Mouse (Mus musculus): ENCODE measurements at regions not wholly inside any gene's neighbourhood (a gene's known extent, or its start where the extent isn't known, plus 50 kb on each side); places are given as distances from the start of the nearest gene placed in this dataset.
"Not testable (repeated sequence)": the region's sequence is repeated elsewhere in the genome, so short reads cannot be mapped to it uniquely, and the experiment has no call there.

DNA sequence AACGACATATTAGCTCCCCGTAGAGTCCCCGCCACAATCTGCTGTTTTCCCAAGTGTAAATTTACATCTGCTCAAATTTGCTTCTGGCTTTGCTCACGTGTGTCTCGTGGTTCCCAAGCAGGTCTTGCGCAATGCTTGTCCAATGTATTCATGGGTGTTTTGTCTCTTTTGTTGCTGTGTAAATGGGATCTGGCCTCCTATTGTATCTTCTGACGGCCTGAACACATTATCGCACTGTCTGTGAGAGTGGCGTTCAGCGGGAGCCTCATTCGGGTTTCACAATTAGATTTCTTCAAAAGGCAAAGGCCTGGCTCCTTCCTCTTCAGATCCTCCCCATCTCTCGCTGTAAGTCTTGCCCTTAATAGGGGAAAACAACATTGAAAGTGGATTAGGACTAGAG, 274.5 kb downstream of the Fam19a5 start:
- TF ChIP-seq POLR2A (IDR thresholded peaks at IDR 0.05; ENCODE audit: borderline replicate concordance, extremely low read depth, low read depth, low read length) (no peak), CTCF (IDR thresholded peaks at IDR 0.05; ENCODE audit: insufficient read depth, low read length) (no peak)
- DNase-seq, result no peak
- Histone ChIP-seq H3K4me1 (ENCODE audit: control insufficient read depth, insufficient read depth, low read length) (no peaks in the 10 kb centered on the region), H3K4me3 (replicated peaks; ENCODE audit: extremely low read depth, low read depth, low read length) (no peak overlapping the region)
- 78% methylated on average over 12 of the region's 12 CpGs for WGBS

DNA sequence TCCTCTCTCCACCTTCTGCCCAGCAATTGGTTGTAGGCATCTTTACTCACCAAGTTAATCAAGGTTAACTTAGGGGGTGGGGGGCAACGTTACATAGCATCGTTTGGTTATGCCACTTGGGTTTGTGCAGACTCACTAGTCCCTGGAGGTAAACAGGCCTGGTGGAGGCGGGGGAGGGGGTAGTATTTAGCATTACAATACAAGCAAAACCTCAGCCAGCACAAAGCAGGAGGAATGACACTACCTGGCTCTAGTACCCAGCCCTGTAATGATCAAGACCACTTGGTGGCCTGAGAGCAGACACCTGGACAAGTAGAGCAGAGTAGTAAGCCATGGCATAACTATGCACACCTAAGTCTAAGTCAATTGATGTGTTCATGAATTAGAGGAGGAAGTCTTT, 298.0 kb downstream of the Fam19a5 start:
- 45% methylated on average over 3 of the region's 3 CpGs for WGBS
- H3K4me3 ChIP-seq (replicated peaks; ENCODE audit: extremely low read depth, low read depth, low read length), result no peak overlapping the region
- TF ChIP-seq POLR2A (IDR thresholded peaks at IDR 0.05; ENCODE audit: borderline replicate concordance, extremely low read depth, low read depth, low read length) (no peak), CTCF (IDR thresholded peaks at IDR 0.05; ENCODE audit: insufficient read depth, low read length) (no peak)
- H3K4me1 ChIP-seq (ENCODE audit: control insufficient read depth, insufficient read depth, low read length), result no peaks in the 10 kb centered on the region
- no peak for DNase-seq

DNA sequence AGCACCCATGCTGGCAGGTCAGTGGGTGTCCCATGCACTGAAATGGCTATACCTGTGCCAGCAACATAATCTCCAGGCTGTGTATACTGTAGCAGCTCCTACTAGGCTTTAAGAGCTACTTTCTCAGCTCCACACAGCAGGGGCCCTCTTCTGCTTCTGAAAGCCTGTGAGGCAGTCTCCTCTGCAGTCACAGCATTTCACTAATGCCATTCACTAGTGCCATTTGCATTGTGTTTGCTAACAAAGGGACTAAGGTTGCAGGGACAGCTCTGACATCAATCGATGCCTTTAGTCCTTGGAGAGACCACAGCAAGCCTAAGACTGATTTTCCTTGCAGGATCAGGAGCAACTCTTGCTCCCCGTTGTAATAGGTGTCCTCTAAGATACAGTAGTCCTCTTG, 315.0 kb downstream of the Fam19a5 start:
- 30% methylated on average over 2 of the region's 2 CpGs for WGBS
- no peak for DNase-seq
- H3K4me1 ChIP-seq (ENCODE audit: control insufficient read depth, insufficient read depth, low read length), result no peaks in the 10 kb centered on the region
- H3K4me3 ChIP-seq (replicated peaks; ENCODE audit: extremely low read depth, low read depth, low read length), result no peak overlapping the region
- TF ChIP-seq CTCF (IDR thresholded peaks at IDR 0.05; ENCODE audit: insufficient read depth, low read length) (no peak), POLR2A (IDR thresholded peaks at IDR 0.05; ENCODE audit: borderline replicate concordance, extremely low read depth, low read depth, low read length) (no peak)

DNA sequence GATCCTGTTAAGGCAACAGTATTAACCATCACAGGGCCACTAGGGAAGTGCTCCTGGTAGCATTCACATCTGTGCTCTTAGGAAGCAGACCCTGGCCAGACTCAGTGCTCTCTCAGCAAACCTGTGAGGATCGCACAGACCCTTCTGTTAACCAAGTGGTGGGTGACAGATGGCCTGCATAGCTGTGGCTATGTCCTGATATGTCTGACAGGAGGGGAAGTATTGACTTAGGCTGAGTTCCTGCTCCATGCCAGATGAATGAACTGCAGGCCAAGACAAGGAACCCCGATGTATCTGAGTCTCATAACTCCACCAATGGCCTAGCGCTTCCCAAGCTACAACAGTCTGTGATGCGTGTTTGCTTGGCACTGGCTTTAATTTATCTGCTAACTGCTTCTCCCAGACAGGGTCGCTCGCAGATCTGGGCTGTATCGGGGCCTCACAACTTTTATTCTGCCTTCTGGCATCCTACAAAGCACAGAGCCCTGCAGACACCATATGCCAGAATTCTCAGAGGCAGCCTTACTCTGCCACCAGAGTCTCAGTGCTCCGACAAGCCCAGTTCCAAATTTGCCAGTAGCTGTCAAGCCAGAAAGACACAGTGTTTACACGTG, 332.3 kb downstream of the Fam19a5 start:
- no peak for TF ChIP-seq CTCF (IDR thresholded peaks at IDR 0.05; ENCODE audit: insufficient read depth, low read length)
- TF ChIP-seq POLR2A (IDR thresholded peaks at IDR 0.05; ENCODE audit: borderline replicate concordance, extremely low read depth, low read depth, low read length), result no peak
- H3K4me3 ChIP-seq (replicated peaks; ENCODE audit: extremely low read depth, low read depth, low read length), result no peak overlapping the region
- WGBS, result 68% methylated on average over 9 of the region's 9 CpGs
- no peak for DNase-seq
- H3K4me1 ChIP-seq (ENCODE audit: control insufficient read depth, insufficient read depth, low read length), result no peaks in the 10 kb centered on the region

DNA sequence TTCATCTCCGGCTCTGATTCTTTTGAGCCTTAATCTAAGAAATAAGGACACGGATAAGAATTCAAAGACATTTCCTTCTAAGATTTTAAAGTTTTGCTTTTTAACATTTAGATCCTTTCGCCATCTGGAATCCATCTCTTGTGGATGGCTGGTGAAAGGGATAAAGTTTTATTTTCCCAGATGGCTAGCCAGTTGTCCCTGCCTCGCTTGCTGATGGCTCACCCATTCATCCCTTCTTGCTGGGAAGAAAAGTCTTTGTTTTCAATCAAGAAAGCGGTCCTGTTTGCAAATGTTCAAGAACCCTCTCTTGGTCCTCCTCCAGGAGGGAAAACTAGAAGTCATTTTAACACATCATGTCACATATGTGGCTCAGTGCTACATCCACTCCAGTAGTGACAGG, 346.8 kb downstream of the Fam19a5 start:
- TF ChIP-seq CTCF (IDR thresholded peaks at IDR 0.05; ENCODE audit: insufficient read depth, low read length) (no peak), POLR2A (IDR thresholded peaks at IDR 0.05; ENCODE audit: borderline replicate concordance, extremely low read depth, low read depth, low read length) (no peak)
- no peak for DNase-seq
- H3K4me3 ChIP-seq (replicated peaks; ENCODE audit: extremely low read depth, low read depth, low read length), result no peak overlapping the region
- no peaks in the 10 kb centered on the region for H3K4me1 ChIP-seq (ENCODE audit: control insufficient read depth, insufficient read depth, low read length)
- WGBS, result 84% methylated on average over 5 of the region's 5 CpGs

DNA sequence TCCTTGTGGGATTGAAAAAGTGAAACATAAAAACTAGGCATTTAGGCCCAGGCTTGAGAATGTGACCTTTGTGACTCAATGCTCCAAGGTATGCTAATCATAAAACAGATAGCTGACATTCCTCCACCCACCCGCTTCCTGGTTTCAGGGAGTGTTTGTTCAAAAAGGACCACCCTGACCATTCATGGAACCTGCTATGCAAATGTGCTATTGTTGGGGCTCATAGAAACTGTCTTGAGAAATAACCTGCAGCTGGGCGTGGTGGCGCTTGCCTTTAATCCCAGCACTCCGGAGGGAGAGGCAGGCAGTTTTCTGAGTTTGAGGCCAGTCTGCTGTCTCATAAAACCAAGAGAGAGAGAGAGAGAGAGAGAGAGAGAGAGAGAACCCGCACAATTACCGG, 350.8 kb downstream of the Fam19a5 start:
- H3K4me3 ChIP-seq (replicated peaks; ENCODE audit: extremely low read depth, low read depth, low read length); DNase-seq; H3K4me1 ChIP-seq (ENCODE audit: control insufficient read depth, insufficient read depth, low read length): not testable (repeated sequence)
- 82% methylated on average over 6 of the region's 6 CpGs for WGBS

DNA sequence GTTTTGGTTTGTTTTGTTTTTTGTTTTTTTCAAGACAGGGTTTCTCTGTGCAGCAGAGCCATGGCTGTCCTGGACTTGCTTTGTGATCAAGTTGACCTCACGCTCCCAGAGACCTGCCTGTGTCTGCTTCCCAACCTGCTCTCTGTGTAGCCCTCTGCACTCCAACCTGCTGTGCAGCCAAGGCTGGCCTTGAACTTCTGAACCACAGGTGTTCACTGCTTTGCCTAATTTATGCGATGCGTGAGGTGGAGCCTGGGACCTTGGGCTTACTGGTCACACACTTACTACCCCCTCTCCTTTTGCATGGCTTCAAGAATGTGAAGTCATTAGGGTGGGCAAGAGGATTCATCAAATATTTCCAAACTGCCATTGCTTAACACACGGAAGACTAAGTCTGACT, 354.6 kb downstream of the Fam19a5 start:
- no peak for TF ChIP-seq POLR2A (IDR thresholded peaks at IDR 0.05; ENCODE audit: borderline replicate concordance, extremely low read depth, low read depth, low read length)
- no peak for TF ChIP-seq CTCF (IDR thresholded peaks at IDR 0.05; ENCODE audit: insufficient read depth, low read length)
- no peaks in the 10 kb centered on the region for H3K4me1 ChIP-seq (ENCODE audit: control insufficient read depth, insufficient read depth, low read length)
- 74% methylated on average over 4 of the region's 4 CpGs for WGBS
- no peak for DNase-seq
- no peak overlapping the region for H3K4me3 ChIP-seq (replicated peaks; ENCODE audit: extremely low read depth, low read depth, low read length)

DNA sequence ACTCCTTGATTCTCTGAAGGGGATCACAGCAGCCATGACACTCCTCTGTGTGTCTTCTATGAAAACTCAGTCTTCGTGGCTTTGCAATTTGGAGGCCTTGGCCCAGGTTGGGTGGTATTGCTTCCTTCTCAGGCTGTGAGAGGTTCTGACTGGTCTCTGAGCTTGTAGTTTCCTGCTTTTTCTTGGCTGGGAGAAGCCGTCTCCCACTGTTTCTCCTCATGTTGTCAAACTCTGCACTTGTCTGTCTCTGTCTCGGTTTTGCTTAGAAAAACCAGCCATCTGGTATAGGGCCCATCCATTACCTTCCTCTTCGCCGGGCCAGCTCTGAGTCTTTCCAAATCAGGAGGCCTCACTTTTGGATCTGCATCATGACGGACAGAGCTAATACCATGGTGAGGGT, 360.3 kb downstream of the Fam19a5 start:
- 84% methylated on average over 6 of the region's 6 CpGs for WGBS
- no peak for DNase-seq
- Histone ChIP-seq H3K4me3 (replicated peaks; ENCODE audit: extremely low read depth, low read depth, low read length) (no peak overlapping the region), H3K4me1 (ENCODE audit: control insufficient read depth, insufficient read depth, low read length) (no peaks in the 10 kb centered on the region)
- TF ChIP-seq POLR2A (IDR thresholded peaks at IDR 0.05; ENCODE audit: borderline replicate concordance, extremely low read depth, low read depth, low read length) (no peak), CTCF (IDR thresholded peaks at IDR 0.05; ENCODE audit: insufficient read depth, low read length) (no peak)

DNA sequence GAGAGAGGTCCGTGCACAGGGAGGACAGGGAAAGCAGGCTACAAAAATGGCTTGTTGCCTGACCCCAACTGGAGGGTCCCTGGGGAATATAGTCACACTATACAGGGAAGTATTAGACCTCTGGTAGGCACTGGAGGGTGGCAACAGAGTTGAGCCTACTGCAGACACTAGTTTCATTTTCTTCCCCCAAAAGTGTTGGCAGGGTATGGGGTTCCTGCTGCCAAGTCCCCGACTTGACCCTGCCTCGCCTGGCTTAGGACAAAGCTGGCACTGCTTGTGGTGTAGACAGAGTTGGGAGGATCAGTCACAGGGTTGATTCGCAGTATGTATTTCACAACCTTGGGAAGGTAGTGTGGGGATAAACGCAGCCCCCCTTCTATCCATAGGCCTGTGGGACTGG, 362.2 kb downstream of the Fam19a5 start:
- H3K4me3 ChIP-seq (replicated peaks; ENCODE audit: extremely low read depth, low read depth, low read length), result no peak overlapping the region
- no peak for DNase-seq
- TF ChIP-seq POLR2A (IDR thresholded peaks at IDR 0.05; ENCODE audit: borderline replicate concordance, extremely low read depth, low read depth, low read length) (no peak), CTCF (IDR thresholded peaks at IDR 0.05; ENCODE audit: insufficient read depth, low read length) (no peak)
- no peaks in the 10 kb centered on the region for H3K4me1 ChIP-seq (ENCODE audit: control insufficient read depth, insufficient read depth, low read length)
- 69% methylated on average over 5 of the region's 5 CpGs for WGBS

DNA sequence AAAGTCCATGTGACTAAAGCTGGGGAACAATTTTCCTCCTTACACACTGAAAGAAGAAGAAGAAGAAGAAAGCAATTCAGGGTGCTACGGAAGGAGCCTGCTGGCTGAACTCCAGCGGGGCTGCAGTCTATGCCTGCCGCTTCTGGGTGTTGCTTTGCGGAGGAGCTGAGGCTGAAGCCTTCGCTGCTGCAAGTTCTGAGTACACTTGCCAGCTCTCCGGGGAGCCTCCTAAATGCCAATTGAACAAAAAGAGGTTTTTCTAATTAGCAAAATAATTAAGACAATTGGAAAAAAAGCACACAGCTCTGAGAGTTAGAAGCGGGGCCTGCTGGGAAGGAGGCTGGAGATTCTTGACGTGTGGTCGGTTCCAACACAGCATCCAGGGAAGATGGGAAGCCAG, 378.0 kb downstream of the Fam19a5 start:
- WGBS, result 76% methylated on average over 9 of the region's 9 CpGs
- no peak for TF ChIP-seq POLR2A (IDR thresholded peaks at IDR 0.05; ENCODE audit: borderline replicate concordance, extremely low read depth, low read depth, low read length)
- TF ChIP-seq CTCF (IDR thresholded peaks at IDR 0.05; ENCODE audit: insufficient read depth, low read length), result no peak
- no peak for DNase-seq
- Histone ChIP-seq H3K4me1 (ENCODE audit: control insufficient read depth, insufficient read depth, low read length) (no peaks in the 10 kb centered on the region), H3K4me3 (replicated peaks; ENCODE audit: extremely low read depth, low read depth, low read length) (no peak overlapping the region)
